Mouse (Mus musculus): ENCODE results near the gene Wdr92.

GRCm38 (mm10) chr11:17181807-17182206 lies at the start of gene Wdr92:
- TF ChIP-seq CTCF (IDR thresholded peaks at IDR 0.05; ENCODE audit: low read depth, low read length) (no peak), POLR2A (IDR thresholded peaks at IDR 0.05; ENCODE audit: insufficient read depth, low read length) (no peak)
